In genomic region chr4:133397961-133398360, GRCm38 (mm10) we compare ENCODE assay signal across 18 mouse cellular contexts. TPM values are rescaled to one million over a fixed set of nuclear protein-coding genes. Genes with fewer than 3 reads are reported as not detected.
DNase-seq lines count a peak whose midpoint lies in the region; ATAC-seq and TF ChIP-seq lines count a peak whose summit lies in the region.
"Had no signal": no experiment of that assay in that cellular context is flagged by ENCODE, and none has a peak within 500 bp of the region (broad histone marks: within the 10 kb centered on the region; RNA-seq: fewer than 3 reads in every experiment).

No protein-coding gene starts in this region.

- no peak overlapping the region for H3K4me3 ChIP-seq in heart, embryonic 11.5 days (ENCODE audit: low read depth, low read length)
- H3K4me3 ChIP-seq in layer of hippocampus, adult 2 months = no peak overlapping the region
- H3K4me3 ChIP-seq: embryonic facial prominence, embryonic 15.5 days; forebrain, embryonic 13.5 days; neural tube, embryonic 12.5 days had no signal

- H3K9me3 ChIP-seq in heart, embryonic 11.5 days (replicated peaks; ENCODE audit: control insufficient read depth, low read length) = no peaks in the 10 kb centered on the region
- H3K9me3 ChIP-seq: embryonic facial prominence, embryonic 15.5 days; forebrain, embryonic 13.5 days; neural tube, embryonic 12.5 days had no signal

- WGBS in heart, embryonic 11.5 days (ENCODE audit: insufficient replicate concordance) = 64% methylated on average over 8 of the region's 8 CpGs

- no peaks in the 10 kb centered on the region for H3K36me3 ChIP-seq in heart, embryonic 11.5 days (ENCODE audit: control insufficient read depth, insufficient read depth, low read length)
- H3K36me3 ChIP-seq: embryonic facial prominence, embryonic 15.5 days; neural tube, embryonic 12.5 days had no signal

- H3K27ac ChIP-seq in heart, embryonic 11.5 days (ENCODE audit: low read depth, low read length) = peak overlapping the region; percentile 70
- H3K27ac ChIP-seq in layer of hippocampus, adult 2 months = peak overlapping the region; percentile 46; the same call in 1 of the 2 replicates
- H3K27ac ChIP-seq: embryonic facial prominence, embryonic 15.5 days; forebrain, embryonic 13.5 days; neural tube, embryonic 12.5 days had no signal

- peak overlapping the region; percentile 52; the same call in 1 of the 2 replicates for H3K9ac ChIP-seq in heart, embryonic 11.5 days (ENCODE audit: low read depth, low read length)
- H3K9ac ChIP-seq: embryonic facial prominence, embryonic 15.5 days; forebrain, embryonic 13.5 days; neural tube, embryonic 12.5 days had no signal

- H3K4me1 ChIP-seq in heart, embryonic 11.5 days (ENCODE audit: control insufficient read depth, insufficient read depth, low read length) = peaks cover 71% of the 10 kb centered on the region

- H3K27me3 ChIP-seq in heart, embryonic 11.5 days (ENCODE audit: control insufficient read depth, insufficient read depth, low read length) = no peaks in the 10 kb centered on the region
- H3K27me3 ChIP-seq: embryonic facial prominence, embryonic 15.5 days; forebrain, embryonic 13.5 days; neural tube, embryonic 12.5 days had no signal

- DNase-seq in heart, adult 9 months (ENCODE audit: low spot score in 2 of 2) = no peak
- no peak for DNase-seq in layer of hippocampus, adult 2 months (ENCODE audit: low spot score in 2 of 2)
- no peak for DNase-seq in layer of hippocampus, adult 9-10 months (ENCODE audit: low spot score)
- no peak for DNase-seq in layer of hippocampus, postnatal 25 days (ENCODE audit: extremely low spot score in 1 of 2, low spot score in 1 of 2)
- DNase-seq in frontal cortex, postnatal 10 days (ENCODE audit: low spot score in 2 of 2) = no peak
- DNase-seq: adrenal gland, postnatal 36 days; cerebellum, postnatal 10 days; kidney, adult 2 months; kidney, postnatal 25 days; lung, postnatal 14 days; spleen, adult 18-20 months; thymus, postnatal 14 days had no signal

- no peak for ATAC-seq in heart, embryonic 11.5 days (replicated peaks; ENCODE audit: insufficient number of reproducible peaks, low FRiP score, low TSS enrichment)
- ATAC-seq in hematopoietic stem cell, adult 5-6 weeks (replicated peaks in 1 of 2; ENCODE audit: insufficient read depth in 1 of 2, low FRiP score in 2 of 2, low TSS enrichment in 1 of 2, low read depth in 1 of 2, poor library complexity in 2 of 2, severe bottlenecking in 2 of 2) = peak; percentile 37 to 67; a peak in 3 of 4 replicates
- ATAC-seq in megakaryocyte, adult 5-6 weeks (ENCODE audit: poor library complexity, severe bottlenecking) = peak; percentile 66
- ATAC-seq: forebrain, embryonic 13.5 days had no signal

- no peak for TF ChIP-seq CTCF in layer of hippocampus, adult 2 months (conservative IDR thresholded peaks at IDR 0.05)

- no peak overlapping the region; the same call in 1 of the 2 replicates for H3K4me2 ChIP-seq in heart, embryonic 11.5 days
- H3K4me2 ChIP-seq: embryonic facial prominence, embryonic 15.5 days; forebrain, embryonic 13.5 days; neural tube, embryonic 12.5 days had no signal

RNA-seq across cellular contexts. Expression of gene Slc9a1, which starts 28.5 kb away (rescaled TPM):
- 4.8 and 7.0 TPM in 2 replicates for polyA plus RNA-seq in heart, embryonic 11.5 days (2014; fragmentation: Nextera tagmentation; extraction: Ambion mirVana)
- 10 to 100 TPM; 59.1 to 63.4 TPM for total RNA-seq in layer of hippocampus, adult 2 months (2021)
- 11.0 and 16.9 TPM in 2 replicates for total RNA-seq in hematopoietic stem cell, adult 5-6 weeks (2017)
- total RNA-seq in megakaryocyte, adult 5-6 weeks (2015) = 20.3 and 23.1 TPM in 2 replicates
- total RNA-seq in megakaryocyte, adult 5-6 weeks (2017) = 11.0 and 11.6 TPM in 2 replicates
- 10 to 100 TPM; 59.6 to 62.8 TPM for total RNA-seq in layer of hippocampus, postnatal 25 days (2021)

RNA-seq across cellular contexts. Expression of gene Wdtc1, which starts 44.7 kb away (rescaled TPM):
- polyA plus RNA-seq in heart, embryonic 11.5 days (2014; fragmentation: Nextera tagmentation; extraction: Ambion mirVana) = 13.3 and 15.5 TPM in 2 replicates
- total RNA-seq in layer of hippocampus, adult 2 months (2021) = 10 to 100 TPM; 78.8 to 82.5 TPM
- 11.3 and 13.7 TPM in 2 replicates for total RNA-seq in hematopoietic stem cell, adult 5-6 weeks (2017)
- total RNA-seq in megakaryocyte, adult 5-6 weeks (2015) = 16.5 and 18.5 TPM in 2 replicates
- total RNA-seq in megakaryocyte, adult 5-6 weeks (2017) = 11.6 and 14.1 TPM in 2 replicates
- total RNA-seq in layer of hippocampus, postnatal 25 days (2021) = 10 to 100 TPM; 84.4 to 85.8 TPM
